Mouse (Mus musculus): Measurements from ENCODE around the gene Actl7b. TPM values are rescaled to one million over a fixed set of nuclear protein-coding genes. Genes with fewer than 3 reads are reported as not detected.

Actl7b gene
- total RNA-seq, 2 experiments from 2014 or later = 0.40 TPM; not detected in 1

- no peak for DNase-seq (ENCODE audit: low spot score in 2 of 2)
Observed at GRCm38 (mm10) chr4:56716801-56717200, 24.4 kb downstream of the Actl7b start.

DNA sequence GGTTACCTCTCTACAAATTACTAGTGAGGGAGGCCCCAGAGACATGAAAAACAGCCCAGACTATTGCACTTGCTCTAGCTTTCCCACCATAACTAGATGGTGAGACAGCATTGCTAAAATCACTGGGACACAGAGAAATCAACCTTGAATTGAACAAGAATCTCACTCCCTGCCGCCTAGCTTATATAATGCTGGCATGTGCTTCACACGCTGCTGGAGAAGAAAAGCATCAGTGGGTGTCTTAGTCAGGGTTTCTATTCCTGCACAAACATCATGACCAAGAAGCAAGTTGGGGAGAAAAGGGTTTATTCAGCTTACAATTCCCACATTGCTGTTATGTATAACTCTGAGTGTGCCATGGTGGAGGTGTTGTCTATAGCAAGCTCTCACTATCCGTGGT is 28.1 kb downstream of the Actl7b start:
- peak; percentile 60 to 72 for DNase-seq (ENCODE audit: low spot score in 2 of 2)

DNA sequence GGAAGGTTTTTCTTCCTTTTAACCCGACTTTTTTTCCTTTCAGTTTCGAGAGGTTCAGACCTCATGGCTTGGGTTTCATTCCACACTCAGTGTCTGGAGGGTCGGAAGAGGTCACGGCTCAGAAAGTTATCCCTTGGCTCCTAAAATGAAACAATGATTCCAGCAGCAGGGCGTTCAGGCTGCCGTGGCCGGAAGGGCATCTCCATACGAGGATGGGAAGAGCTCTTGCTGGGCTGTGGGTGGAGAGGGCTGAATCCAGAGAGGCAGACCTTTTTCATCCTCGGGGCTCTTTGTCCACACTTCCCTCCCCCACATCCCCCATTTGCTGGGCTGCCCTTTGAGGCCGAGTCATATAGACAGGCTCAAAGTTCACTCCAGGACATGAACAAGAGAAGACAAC is 39.0 kb downstream of the Actl7b start:
- no peak for DNase-seq (ENCODE audit: low spot score in 2 of 2)

- DNase-seq (ENCODE audit: low spot score in 2 of 2) = no peak
Observed at GRCm38 (mm10) chr4:56698671-56699070, 42.6 kb downstream of the Actl7b start.

GRCm38 (mm10) chr4:56696401-56696800 is 44.8 kb downstream of the Actl7b start:
- DNase-seq (ENCODE audit: low spot score in 2 of 2) = no peak

Other genes with a start within 250 kb of the Actl7b start
- not detected for gene Gm26657, start 1.4 kb downstream of the Actl7b start, total RNA-seq (2021)
- not detected for gene Actl7a, start 2.0 kb upstream of the Actl7b start, total RNA-seq (2021)
- 10 to 100 TPM; 62.6 to 66.6 TPM for gene Elp1, start 60.9 kb upstream of the Actl7b start, total RNA-seq (2021)
- 10 to 100 TPM; 17.0 to 17.4 TPM for gene Fam206a, start 60.9 kb upstream of the Actl7b start, total RNA-seq (2021)
- 10 to 100 TPM; 17.9 to 18.1 TPM for gene Ctnnal1, start 123.7 kb upstream of the Actl7b start, total RNA-seq (2021)
- gene Tmem245, start 206.0 kb upstream of the Actl7b start, total RNA-seq (2021) = 10 to 100 TPM; 37.7 to 45.7 TPM
- gene Frrs1l, start 248.9 kb upstream of the Actl7b start, total RNA-seq (2021) = 100 to 1,000 TPM; 209 to 220 TPM

Measured in left cerebral cortex, adult 18-20 months (tissue).